Mouse (Mus musculus): ENCODE measurements around the gene Rpp14.

DNA sequence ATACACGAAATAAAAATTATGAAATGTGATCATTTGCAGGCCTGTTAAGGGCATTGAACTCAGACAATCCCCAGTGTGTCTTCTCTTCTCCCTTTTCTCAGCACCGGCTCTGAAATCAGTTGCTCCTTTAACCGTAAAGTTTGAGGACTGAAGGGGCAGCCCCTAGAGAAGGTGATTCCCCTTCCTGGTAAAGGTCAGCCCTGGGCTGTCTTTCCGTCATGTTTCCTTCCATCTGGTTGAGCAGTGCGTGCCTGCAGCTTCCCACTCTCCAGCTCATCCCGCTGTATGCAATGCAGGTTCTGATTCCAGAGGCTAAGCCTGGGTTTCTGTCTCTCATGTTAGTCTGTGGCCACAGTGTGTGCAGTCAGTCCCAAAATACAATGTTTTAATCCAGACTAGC lies 35.4 kb upstream of the Rpp14 start:
- no peak for TF ChIP-seq CTCF (IDR thresholded peaks at IDR 0.05; ENCODE audit: low read depth, low read length)
- no peak for TF ChIP-seq POLR2A (IDR thresholded peaks at IDR 0.05; ENCODE audit: borderline replicate concordance, low read depth, low read length)

Measured in bone marrow macrophage, adult 2 months (primary cell).